Mouse (Mus musculus): Measurements from ENCODE around the gene Olfr822. TPM values are rescaled to one million over a fixed set of nuclear protein-coding genes. Genes with fewer than 3 reads are reported as not detected.
"Not testable (repeated sequence)": the region's sequence is repeated elsewhere in the genome, so short reads cannot be mapped to it uniquely, and the experiment has no call there.

Olfr822 gene
- under 1 TPM in 1 of 2 experiments, not detected in 1; 0.33 TPM for polyA plus RNA-seq (2017; shearing (Covaris generic))

GRCm38 (mm10) chr10:130070910-130071309 is at the start of gene Olfr822:
Gene Olfr822, plus strand, starts transcription at chr10:130071210.
- ATAC-seq: no peak

GRCm38 (mm10) chr10:130030048-130030447 is 41.0 kb upstream of the Olfr822 start, which contains the start of gene Olfr821:
Gene Olfr821, plus strand, starts transcription at chr10:130030348.
- no peak for ATAC-seq

- no peak for ATAC-seq
Observed at GRCm38 (mm10) chr10:130037096-130037495, 33.9 kb upstream of the Olfr822 start.

GRCm38 (mm10) chr10:130092838-130093440 is 21.9 kb downstream of the Olfr822 start:
- peak; percentile 52 for ATAC-seq

- no peak for ATAC-seq
Observed at GRCm38 (mm10) chr10:130096104-130096503, 25.1 kb downstream of the Olfr822 start.

- ATAC-seq: not testable (repeated sequence)
Observed at GRCm38 (mm10) chr10:130115283-130115682, 44.3 kb downstream of the Olfr822 start, which contains the start of gene Olfr823. Gene Olfr823, minus strand, starts transcription at chr10:130115383.

GRCm38 (mm10) chr10:130116045-130116444 is 45.0 kb downstream of the Olfr822 start:
- not testable (repeated sequence) for ATAC-seq

Other genes starting within 250 kb of the Olfr822 start
- not detected for gene Olfr812, start 225.1 kb upstream of the Olfr822 start, polyA plus RNA-seq (2017; shearing (Covaris generic))
- gene Olfr813, start 215.8 kb upstream of the Olfr822 start, polyA plus RNA-seq (2017; shearing (Covaris generic)): not detected
- under 1 TPM in 1 of 2 experiments, not detected in 1; 0.15 TPM for gene Olfr814, start 191.4 kb upstream of the Olfr822 start, polyA plus RNA-seq (2017; shearing (Covaris generic))
- not detected for gene Olfr815, start 165.3 kb upstream of the Olfr822 start, polyA plus RNA-seq (2017; shearing (Covaris generic))
- gene Olfr816, start 155.6 kb upstream of the Olfr822 start, polyA plus RNA-seq (2017; shearing (Covaris generic)): under 1 TPM in 1 of 2 experiments, not detected in 1; 0.25 TPM
- not detected for gene Olfr818, start 122.1 kb upstream of the Olfr822 start, polyA plus RNA-seq (2017; shearing (Covaris generic))
- gene Olfr819, start 103.9 kb upstream of the Olfr822 start, polyA plus RNA-seq (2017; shearing (Covaris generic)): not detected
- gene Olfr247, start 95.1 kb upstream of the Olfr822 start, polyA plus RNA-seq (2017; shearing (Covaris generic)): not detected
- not detected for gene Gm10310, start 86.1 kb upstream of the Olfr822 start, polyA plus RNA-seq (2017; shearing (Covaris generic))
- gene Olfr820, start 58.6 kb upstream of the Olfr822 start, polyA plus RNA-seq (2017; shearing (Covaris generic)): not detected
- not detected for gene Olfr821, start 40.9 kb upstream of the Olfr822 start, polyA plus RNA-seq (2017; shearing (Covaris generic))
- gene Olfr823, start 44.2 kb downstream of the Olfr822 start, polyA plus RNA-seq (2017; shearing (Covaris generic)): not detected
- not detected for gene Olfr824, start 58.8 kb downstream of the Olfr822 start, polyA plus RNA-seq (2017; shearing (Covaris generic))
- not detected for gene Olfr825, start 95.6 kb downstream of the Olfr822 start, polyA plus RNA-seq (2017; shearing (Covaris generic))
- under 1 TPM in 1 of 2 experiments, not detected in 1; 0.12 TPM for gene Olfr826, start 113.0 kb downstream of the Olfr822 start, polyA plus RNA-seq (2017; shearing (Covaris generic))
- not detected for gene Olfr827, start 143.2 kb downstream of the Olfr822 start, polyA plus RNA-seq (2017; shearing (Covaris generic))
- gene Neurod4, start 209.0 kb downstream of the Olfr822 start, polyA plus RNA-seq (2017; shearing (Covaris generic)): under 1 TPM in 1 of 2 experiments, not detected in 1; 0.14 TPM